Mouse (Mus musculus): Measurements from ENCODE around the gene Stat4.
"Not testable (repeated sequence)": the region's sequence is repeated elsewhere in the genome, so short reads cannot be mapped to it uniquely, and the experiment has no call there.

Stat4 gene

GRCm38 (mm10) chr1:52028686-52029085 lies 41.7 kb downstream of the Stat4 start:
- DNase-seq (ENCODE audit: low read depth, low spot score) = no peak

- DNase-seq (ENCODE audit: low read depth, low spot score) = no peak
These were observed 48.1 kb downstream of the Stat4 start for GRCm38 (mm10) chr1:52034816-52035752.

GRCm38 (mm10) chr1:52039151-52039550 lies 52.2 kb downstream of the Stat4 start:
- DNase-seq (ENCODE audit: low read depth, low spot score) = no peak

GRCm38 (mm10) chr1:52039626-52040025 lies 52.7 kb downstream of the Stat4 start:
- DNase-seq (ENCODE audit: low read depth, low spot score) = no peak

GRCm38 (mm10) chr1:52040366-52041061 lies 53.6 kb downstream of the Stat4 start:
- DNase-seq (ENCODE audit: low read depth, low spot score) = no peak

- no peak for DNase-seq (ENCODE audit: low read depth, low spot score)
These were observed 56.2 kb downstream of the Stat4 start for GRCm38 (mm10) chr1:52043191-52043590.

- not testable (repeated sequence) for DNase-seq (ENCODE audit: low read depth, low spot score)
These were observed 59.9 kb downstream of the Stat4 start for GRCm38 (mm10) chr1:52046891-52047290.

GRCm38 (mm10) chr1:52048711-52049110 lies 61.8 kb downstream of the Stat4 start:
- no peak for DNase-seq (ENCODE audit: low read depth, low spot score)

- DNase-seq (ENCODE audit: low read depth, low spot score) = no peak
These were observed 62.9 kb downstream of the Stat4 start for GRCm38 (mm10) chr1:52049827-52050226.

GRCm38 (mm10) chr1:52051542-52051941 lies 64.6 kb downstream of the Stat4 start:
- DNase-seq (ENCODE audit: low read depth, low spot score) = no peak

- no peak for DNase-seq (ENCODE audit: low read depth, low spot score)
These were observed 66.0 kb downstream of the Stat4 start for GRCm38 (mm10) chr1:52052910-52053309.

GRCm38 (mm10) chr1:52055947-52056346 lies 69.0 kb downstream of the Stat4 start:
- DNase-seq (ENCODE audit: low read depth, low spot score) = no peak

- DNase-seq (ENCODE audit: low read depth, low spot score) = no peak
These were observed 70.2 kb downstream of the Stat4 start for GRCm38 (mm10) chr1:52057153-52057552.

- no peak for DNase-seq (ENCODE audit: low read depth, low spot score)
These were observed 79.3 kb downstream of the Stat4 start for GRCm38 (mm10) chr1:52066276-52066675.

- DNase-seq (ENCODE audit: low read depth, low spot score) = no peak
These were observed 79.7 kb downstream of the Stat4 start for GRCm38 (mm10) chr1:52066694-52067093.

GRCm38 (mm10) chr1:52079724-52080367 lies 92.9 kb downstream of the Stat4 start:
- no peak for DNase-seq (ENCODE audit: low read depth, low spot score)

- DNase-seq (ENCODE audit: low read depth, low spot score) = no peak
These were observed 93.4 kb downstream of the Stat4 start for GRCm38 (mm10) chr1:52080375-52080774.

GRCm38 (mm10) chr1:52086236-52086635 lies 99.3 kb downstream of the Stat4 start:
- no peak for DNase-seq (ENCODE audit: low read depth, low spot score)

GRCm38 (mm10) chr1:52087128-52087527 lies 100.2 kb downstream of the Stat4 start:
- no peak for DNase-seq (ENCODE audit: low read depth, low spot score)

GRCm38 (mm10) chr1:52088634-52089033 lies 101.7 kb downstream of the Stat4 start:
- DNase-seq (ENCODE audit: low read depth, low spot score) = no peak

- no peak for DNase-seq (ENCODE audit: low read depth, low spot score)
These were observed 111.8 kb downstream of the Stat4 start for GRCm38 (mm10) chr1:52098618-52099232.

- no peak for DNase-seq (ENCODE audit: low read depth, low spot score)
These were observed 113.5 kb downstream of the Stat4 start for GRCm38 (mm10) chr1:52100496-52100895.

Data from embryo, embryonic 11.5 days (tissue).